Mouse (Mus musculus): ENCODE measurements around the gene Klc2.

Klc2 gene

GRCm38 (mm10) chr19:5072389-5073019, 45.9 kb downstream of the Klc2 start:
- peak; percentile 63 for DNase-seq (ENCODE audit: low read depth)

DNA sequence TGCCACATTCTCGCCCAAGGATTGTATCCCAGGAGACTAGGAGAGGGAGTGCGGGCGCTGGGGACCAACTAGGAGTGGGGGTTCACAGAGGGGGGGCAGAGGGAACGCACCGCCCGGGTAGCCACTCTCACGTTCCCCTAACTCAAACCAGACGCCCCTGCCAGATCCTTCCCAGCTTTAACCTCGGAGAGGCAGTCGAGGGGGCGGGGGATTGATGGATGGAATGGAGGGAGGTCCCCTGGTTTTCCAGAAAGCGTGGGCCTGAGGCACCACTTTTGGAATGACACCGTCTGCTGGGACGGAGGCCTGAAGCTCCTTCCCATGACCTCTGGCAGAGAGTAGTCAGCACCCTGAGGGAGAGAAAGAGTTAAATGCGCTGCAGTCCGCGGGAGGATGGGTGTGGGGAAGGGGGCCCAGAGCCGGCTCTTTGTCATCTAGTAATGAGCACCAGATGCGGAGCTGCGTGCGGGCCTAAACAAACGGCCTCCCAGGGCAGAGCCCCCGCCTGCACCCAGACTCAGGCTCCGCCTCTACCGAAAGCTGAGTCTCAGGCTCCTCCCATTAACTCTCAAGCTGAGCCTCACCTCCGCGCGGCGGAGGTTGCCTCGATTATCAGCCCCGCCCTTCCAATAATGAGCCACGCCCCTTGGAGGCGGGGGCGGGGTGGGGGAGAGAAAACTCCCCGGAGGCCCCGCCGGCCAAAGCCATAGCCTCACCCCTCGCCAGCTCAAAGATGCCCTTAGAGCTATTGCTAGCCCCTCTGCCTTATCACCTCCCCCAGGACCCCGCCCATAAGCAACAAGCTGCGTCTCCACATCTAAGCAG, 46.6 kb downstream of the Klc2 start:
- DNase-seq (ENCODE audit: low read depth): peak; percentile 86

DNA sequence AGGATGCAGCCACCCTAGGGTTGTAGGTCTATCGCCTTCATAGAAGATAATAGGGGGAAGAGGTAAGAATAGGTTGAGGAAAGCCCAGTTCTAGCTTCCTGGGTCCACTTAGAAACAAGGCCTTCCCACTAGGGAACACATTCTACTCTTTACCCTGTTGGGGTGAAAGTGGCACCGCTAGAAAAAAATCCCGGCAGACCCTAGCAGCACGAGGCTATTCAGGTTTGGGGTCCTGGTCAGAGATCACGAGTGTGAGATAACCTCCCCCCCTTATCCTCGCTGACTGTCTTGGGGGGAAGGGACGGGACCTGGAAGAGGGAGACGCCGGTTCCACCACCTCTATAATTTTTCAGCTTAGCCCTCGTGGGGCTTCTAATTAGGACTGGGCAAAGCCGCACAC, 47.3 kb downstream of the Klc2 start:
- no peak for DNase-seq (ENCODE audit: low read depth)

DNA sequence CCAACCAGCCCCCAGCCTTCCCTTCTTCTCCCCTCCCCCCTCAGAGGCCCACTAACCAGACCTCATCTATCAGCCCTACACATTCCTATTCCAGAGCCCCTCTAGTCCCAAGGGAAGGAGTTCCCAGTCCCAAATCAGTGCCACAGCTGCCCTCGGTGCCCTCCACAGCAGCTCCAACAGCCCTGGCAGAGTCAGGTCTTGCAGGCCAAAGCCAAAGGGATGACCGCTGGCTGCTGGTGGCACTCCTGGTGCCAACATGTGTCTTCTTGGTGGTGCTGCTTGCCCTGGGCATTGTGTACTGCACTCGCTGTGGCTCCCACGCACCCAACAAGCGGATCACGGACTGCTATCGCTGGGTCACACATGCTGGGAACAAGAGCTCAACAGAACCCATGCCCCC, 48.4 kb downstream of the Klc2 start:
- DNase-seq (ENCODE audit: low read depth): no peak

DNA sequence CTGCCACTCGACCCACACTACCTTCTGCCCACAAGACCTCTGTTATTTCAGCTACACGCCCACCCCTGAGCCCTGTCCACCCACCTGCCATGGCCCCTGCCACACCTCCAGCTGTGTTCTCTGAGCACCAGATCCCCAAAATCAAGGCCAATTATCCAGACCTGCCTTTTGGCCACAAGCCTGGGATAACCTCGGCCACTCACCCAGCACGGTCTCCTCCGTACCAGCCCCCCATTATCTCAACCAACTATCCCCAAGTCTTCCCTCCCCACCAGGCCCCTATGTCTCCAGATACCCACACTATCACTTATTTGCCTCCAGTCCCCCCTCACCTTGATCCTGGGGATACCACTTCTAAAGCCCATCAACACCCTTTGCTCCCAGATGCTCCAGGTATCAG, 48.9 kb downstream of the Klc2 start:
- no peak for DNase-seq (ENCODE audit: low read depth)

GRCm38 (mm10) chr19:5068570-5069234, 49.7 kb downstream of the Klc2 start:
- no peak for DNase-seq (ENCODE audit: low read depth)

- DNase-seq (ENCODE audit: low read depth): no peak
These were observed 50.3 kb downstream of the Klc2 start, which contains the start of gene Cd248 for GRCm38 (mm10) chr19:5067867-5068569. Gene Cd248 (plus strand): TSS chr19:5068078.

DNA sequence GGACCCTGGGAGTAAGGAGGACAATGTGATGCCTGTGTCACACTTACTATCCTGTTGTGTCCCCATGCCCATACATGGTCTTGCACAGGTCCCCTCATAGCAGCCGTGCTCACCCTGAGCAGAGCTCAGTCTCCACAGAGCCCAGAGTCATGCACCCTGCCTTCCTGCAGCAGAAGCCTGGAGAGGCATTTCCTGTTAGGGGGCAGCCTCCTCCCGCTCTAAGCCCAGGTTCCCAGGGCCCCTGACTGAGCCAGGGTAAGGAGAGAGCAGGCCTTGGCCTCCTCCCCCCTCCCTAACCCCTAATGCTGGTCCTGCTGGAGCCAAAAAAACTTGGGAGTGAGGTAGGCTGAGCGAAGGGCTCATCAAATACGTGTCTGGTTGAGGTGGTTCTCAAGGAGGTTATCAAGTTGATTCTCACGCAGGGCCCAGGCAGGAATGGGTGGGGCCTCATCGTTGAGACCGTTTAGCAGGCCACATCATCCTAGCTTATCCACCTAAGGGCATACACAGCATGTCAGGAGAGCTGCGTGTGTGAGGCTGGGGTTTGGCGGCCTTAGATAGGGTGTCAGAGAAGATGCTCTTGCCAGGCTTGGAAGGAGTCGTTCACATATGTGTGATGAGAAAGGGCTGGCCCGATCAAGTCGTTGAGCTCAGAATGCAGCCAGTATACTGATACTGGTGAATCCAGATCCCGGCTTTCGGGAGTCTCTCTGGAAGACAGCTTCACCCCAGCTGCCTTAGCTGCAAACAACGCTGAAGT, 51.1 kb downstream of the Klc2 start:
- DNase-seq (ENCODE audit: low read depth): no peak

DNA sequence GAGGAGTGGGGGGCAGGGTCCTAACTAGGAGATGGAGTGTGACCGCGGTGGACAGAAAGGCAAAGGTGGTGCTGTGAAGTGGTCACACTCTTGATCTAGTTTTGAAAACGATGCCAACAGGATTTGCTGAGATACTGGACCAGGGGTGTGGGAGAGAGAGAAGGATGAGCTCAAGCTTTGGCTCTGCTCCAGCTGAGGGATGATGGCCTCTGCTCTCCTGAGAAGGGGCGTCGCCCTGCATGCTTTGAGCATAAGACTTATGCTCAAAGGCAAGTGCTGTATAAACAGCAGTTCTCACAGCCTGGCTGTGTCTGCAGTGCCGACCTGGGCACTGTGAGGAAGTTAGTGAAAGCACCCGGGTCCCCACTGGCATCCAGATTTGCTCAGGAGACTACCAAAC, 53.3 kb downstream of the Klc2 start:
- DNase-seq (ENCODE audit: low read depth): no peak

DNA sequence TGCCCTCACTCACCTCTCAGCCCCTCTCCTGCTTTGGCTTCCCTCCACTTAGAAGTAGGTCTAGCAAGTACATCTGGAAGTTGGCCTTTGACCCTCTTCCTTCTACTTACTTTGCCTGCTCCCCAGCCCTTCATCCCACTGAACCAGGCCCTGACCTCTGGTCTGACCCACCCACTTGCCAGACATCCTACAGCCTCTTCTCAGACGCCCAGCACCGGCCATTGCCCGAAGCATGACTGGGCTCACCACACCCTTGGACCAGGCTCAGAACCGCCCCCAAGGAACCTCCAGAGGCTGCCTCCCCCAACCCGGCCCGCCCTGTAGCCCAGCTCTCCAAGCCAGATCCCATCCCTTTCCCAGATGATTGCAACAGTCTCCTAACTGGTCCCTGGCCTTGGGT, 55.9 kb downstream of the Klc2 start:
- DNase-seq (ENCODE audit: low read depth): no peak

GRCm38 (mm10) chr19:5062041-5062440, 56.3 kb downstream of the Klc2 start:
- DNase-seq (ENCODE audit: low read depth): no peak

DNA sequence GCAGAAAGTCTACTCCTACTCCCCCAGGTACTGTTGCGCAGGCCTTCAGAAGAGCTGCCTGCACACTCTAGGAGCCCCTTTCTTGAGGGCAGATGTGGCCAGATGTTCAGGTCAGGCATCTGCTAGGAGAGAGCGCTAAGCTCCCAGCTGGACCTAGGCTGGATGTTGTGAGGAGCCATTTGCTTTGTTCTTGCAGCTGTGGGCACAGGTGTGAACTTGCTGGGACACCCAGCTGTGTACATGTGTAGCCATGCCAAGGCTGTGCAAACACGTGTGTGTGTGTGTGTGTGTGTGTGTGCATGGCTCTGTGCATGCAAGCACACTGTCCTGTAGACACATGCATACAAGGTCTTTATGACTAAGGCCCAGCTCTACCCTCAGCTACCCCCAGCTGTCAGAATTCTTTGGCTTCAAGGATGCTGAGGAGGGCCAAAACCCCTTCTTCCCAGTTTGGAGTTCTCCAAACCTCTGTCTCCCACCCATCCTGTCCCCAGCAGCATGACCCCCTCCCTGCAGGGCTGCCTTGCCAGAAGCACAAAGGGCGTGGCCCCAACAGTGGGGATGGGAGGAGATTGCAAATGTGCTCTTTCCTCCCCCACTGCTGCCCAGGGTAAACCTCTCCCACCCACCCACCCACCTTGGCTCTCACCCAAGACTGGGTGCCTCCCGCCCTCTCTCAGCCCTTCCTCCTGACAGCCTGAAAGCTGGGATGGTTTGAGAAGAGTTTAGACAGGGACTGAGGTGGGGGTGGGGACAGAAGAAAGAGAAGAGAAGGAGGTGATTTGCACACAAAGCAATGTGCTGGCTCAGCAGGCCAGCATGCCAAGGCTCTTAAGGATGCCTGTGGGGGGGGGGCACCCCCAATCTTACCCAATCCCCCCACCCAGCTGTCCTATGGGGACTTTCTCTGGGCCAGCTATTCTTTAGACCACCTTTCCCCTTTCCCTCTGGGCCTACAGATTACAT, 57.7 kb downstream of the Klc2 start:
- no peak for DNase-seq (ENCODE audit: low read depth)

DNA sequence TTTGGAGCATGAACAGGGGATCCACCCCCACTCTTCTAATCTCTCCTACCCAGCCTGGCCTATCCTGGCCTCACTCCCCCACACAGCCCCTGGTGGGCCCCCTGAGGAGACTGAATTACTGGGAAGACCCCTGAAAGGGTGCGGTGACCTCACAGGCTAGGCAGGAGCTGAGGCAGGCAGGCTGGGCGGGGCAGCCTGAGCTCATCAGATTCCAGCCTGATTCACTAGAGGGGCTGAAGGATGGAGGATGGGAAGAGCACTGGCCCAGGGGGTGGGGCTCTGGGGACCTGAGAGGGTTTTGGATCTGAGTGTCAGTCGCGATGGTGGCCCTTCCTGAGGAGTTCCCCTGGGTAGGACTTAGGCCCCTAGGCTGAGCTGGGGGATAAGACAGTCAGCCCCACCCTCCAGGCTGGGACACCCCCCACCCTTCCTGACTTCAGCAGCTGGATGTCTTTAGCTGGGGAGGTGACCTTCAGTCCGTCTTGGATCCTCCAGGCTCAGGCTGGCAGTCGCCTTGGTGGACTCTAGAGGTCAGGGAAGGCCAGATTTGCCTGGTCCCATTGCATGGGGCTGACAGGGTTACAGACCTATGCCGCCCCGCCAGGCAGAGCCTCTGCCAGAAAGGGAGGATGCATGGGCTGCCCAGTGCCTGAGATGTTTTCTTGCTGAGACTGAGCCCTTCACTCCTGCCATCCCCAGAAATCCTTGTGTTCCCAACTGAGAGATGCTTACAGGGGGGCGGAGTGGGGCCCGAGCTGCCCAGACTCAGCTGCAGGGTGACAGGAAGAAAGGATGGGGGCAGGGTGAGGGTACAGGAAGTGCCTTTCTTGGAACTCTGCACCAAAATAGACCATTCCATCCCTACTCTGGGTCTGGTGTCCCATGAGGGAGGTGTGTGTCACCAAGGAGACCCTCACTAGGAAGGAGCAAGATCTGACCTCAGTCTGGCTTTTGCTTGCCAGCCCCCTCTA, 59.3 kb downstream of the Klc2 start:
- DNase-seq (ENCODE audit: low read depth): no peak

DNA sequence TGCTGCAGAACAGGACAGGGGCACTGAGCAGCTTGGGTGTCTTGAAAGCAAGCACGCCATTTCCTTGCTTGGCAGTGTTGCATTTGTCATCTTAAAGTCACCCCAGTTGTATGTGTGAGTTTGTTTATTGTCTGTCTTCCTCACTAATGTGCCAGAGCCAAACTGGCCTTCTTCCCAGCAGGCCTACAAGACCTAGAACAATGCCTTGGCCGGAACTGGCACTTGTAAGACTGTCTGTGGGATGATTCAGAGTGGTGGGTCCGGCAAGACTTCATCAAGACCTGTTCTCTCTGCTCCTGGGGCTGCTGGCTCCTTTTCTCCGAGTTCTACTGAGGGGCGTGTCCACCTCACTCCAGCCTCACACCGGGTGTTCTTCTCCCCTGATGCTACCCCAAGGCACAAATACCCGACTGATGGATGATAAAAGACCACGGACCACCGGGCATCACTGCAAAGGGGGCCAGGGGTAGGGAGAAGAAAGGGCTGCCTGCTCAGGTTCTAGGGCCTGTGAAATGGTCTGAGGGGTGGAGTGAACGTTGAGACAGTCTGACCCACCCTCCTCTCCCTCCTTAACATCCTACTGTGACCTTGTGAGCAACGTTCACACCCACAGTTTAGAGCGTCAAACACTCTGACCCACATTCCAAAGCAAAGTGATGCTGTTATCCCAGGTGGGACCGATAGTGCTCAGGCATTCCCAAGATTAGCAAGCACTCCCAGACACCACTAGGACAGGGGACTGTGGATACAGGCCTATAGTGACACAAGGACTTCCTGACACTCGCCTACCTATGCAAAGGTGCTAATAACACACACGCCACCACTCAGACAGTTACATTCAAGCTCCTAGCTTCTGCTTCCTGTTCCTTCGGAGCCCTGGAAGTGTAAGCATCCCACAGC, 60.2 kb downstream of the Klc2 start:
- DNase-seq (ENCODE audit: low read depth): no peak
